Mouse (Mus musculus): Measurements from ENCODE around the gene Tmpo. TPM values are rescaled to one million over a fixed set of nuclear protein-coding genes. Genes with fewer than 3 reads are reported as not detected.

Tmpo gene
- polyA plus RNA-seq, 2 experiments, result 111 to 116 TPM

DNA sequence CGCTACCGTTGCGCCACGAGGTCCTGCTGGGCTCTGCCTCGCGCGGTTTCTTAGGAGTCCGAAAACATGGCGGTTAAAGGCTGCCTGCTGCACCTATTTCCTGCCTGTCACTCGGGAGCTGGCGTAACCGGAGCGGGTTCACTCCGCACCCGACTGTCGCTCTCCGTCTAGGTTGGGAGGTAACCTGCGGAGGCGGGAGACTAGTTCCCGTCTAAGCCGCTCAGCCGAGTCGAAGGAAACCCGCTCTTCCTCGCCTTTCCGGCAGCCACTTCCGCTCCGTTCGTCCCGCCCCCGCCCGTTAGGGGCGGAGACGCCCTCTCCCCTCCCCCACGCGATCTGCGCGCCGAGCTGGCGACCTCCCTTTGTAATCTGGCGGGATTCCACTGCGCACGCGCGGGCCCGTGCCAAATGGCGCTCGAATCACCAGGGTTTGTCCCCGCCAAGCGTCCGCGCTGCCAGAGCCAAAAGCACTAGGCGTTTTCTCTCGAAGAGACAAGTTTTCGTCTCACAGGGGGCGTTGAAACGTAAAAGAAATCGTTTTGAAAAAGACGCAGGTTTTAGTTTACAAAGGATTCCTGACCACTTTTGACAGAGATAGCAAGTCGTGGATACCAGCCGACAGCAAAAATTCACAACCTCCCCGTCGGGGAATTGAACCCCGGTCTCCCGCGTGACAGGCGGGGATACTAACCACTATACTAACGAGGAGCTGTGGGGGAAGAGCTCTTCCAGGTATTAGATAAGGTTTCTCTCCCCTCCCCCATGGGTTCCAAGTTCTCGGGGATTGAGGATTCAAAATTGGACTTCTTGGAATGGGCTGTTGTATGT, 560 bp upstream of the Tmpo start:
- H3K9ac ChIP-seq (replicated peaks), result peak overlapping the region; percentile 87
- under 1% methylated on average over 68 of the region's 69 CpGs for WGBS (ENCODE audit: insufficient replicate concordance)
- peak overlapping the region; percentile 86 for H3K4me2 ChIP-seq (ENCODE audit: low read depth)
- DNase-seq (ENCODE audit: low read depth in 3 of 3, low spot score in 3 of 3) (peak; percentile 92 to 94 (median 92)), ATAC-seq (ENCODE audit: insufficient read depth) (peak; percentile 89)
- no peaks in the 10 kb centered on the region for H3K36me3 ChIP-seq (replicated peaks; ENCODE audit: control insufficient read depth, insufficient read depth, low read depth)
- peak overlapping the region; percentile 94 for H3K27ac ChIP-seq
- TF ChIP-seq CTCF (IDR thresholded peaks at IDR 0.05; ENCODE audit: low read depth), result 0 out of 2 replicates have a peak, but pooled peaks have one; percentile 6
- peak; percentile 52 for TF ChIP-seq EP300 (IDR thresholded peaks at IDR 0.05; ENCODE audit: low read depth)
- H3K27me3 ChIP-seq (ENCODE audit: control insufficient read depth, insufficient read depth, low read length), result no peaks in the 10 kb centered on the region
- H3K4me1 ChIP-seq (replicated peaks; ENCODE audit: control insufficient read depth in 2 of 2, insufficient read depth in 2 of 2, low read length in 1 of 2), result peaks cover 13 to 22% of the 10 kb centered on the region in 2 experiments
- H3K9me3 ChIP-seq (ENCODE audit: control insufficient read depth, low read length), result no peaks in the 10 kb centered on the region
- H3K4me3 ChIP-seq (ENCODE audit: insufficient read depth in 1 of 2, low read depth in 2 of 2, low read length in 2 of 2), result peak overlapping the region; percentile 60 to 82

DNA sequence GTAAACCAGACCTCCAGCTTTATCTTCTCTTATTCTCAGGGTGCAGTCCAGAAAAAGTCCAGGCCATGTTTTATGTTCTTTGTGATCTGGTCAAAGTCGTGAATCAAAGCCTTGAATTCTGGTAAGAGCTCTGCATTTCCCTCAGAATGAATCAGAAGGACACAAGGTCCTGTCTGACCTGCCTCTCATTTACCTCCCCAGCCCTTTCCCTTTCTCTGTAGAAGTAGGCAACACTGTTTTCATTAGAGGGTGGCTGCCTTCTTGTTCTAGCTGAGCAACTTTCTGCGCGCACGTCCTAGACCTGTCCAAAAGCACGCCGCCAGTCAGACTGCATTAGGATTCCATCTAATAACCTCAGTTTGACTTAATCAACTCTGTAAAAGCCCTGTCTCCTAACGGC, 814 bp downstream of the Tmpo start:
- Histone ChIP-seq H3K4me3 (ENCODE audit: insufficient read depth in 1 of 2, low read depth in 2 of 2, low read length in 2 of 2) (peak overlapping the region; percentile 56 to 60), H3K27ac (peak overlapping the region; percentile 94), H3K9me3 (ENCODE audit: control insufficient read depth, low read length) (no peaks in the 10 kb centered on the region), H3K4me2 (ENCODE audit: low read depth) (peak overlapping the region; percentile 86), H3K36me3 (replicated peaks; ENCODE audit: control insufficient read depth, insufficient read depth, low read depth) (no peaks in the 10 kb centered on the region), H3K9ac (replicated peaks) (peak overlapping the region; percentile 75), H3K27me3 (ENCODE audit: control insufficient read depth, insufficient read depth, low read length) (no peaks in the 10 kb centered on the region), H3K4me1 (replicated peaks; ENCODE audit: control insufficient read depth in 2 of 2, insufficient read depth in 2 of 2, low read length in 1 of 2) (peaks cover 13 to 25% of the 10 kb centered on the region in 2 experiments)
- TF ChIP-seq EP300 (IDR thresholded peaks at IDR 0.05; ENCODE audit: low read depth) (no peak), CTCF (IDR thresholded peaks at IDR 0.05; ENCODE audit: low read depth) (no peak)
- ATAC-seq (ENCODE audit: insufficient read depth) (no peak), DNase-seq (ENCODE audit: low read depth in 3 of 3, low spot score in 3 of 3) (no peak)
- WGBS (ENCODE audit: insufficient replicate concordance), result 51% methylated on average over 7 of the region's 7 CpGs

DNA sequence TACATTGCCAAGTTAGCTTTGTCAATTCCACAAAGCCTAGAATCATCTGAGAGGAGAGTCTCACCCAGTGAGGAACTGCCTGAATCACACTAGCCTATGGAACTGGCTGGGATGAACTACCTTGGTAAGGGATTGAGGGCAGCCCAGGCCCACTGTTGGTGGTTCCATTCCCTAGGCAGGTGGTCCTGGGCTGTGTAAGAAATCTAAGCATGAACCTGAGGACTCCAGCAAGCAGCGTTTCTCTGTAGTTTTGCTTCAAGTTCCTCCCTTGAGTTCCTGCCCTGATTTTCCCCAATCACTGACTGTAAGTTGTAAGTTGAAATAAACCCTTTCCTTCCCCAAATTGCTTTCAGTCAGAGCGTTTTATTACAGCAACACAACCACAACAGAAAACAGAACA, 1.3 kb downstream of the Tmpo start:
- no peaks in the 10 kb centered on the region for H3K36me3 ChIP-seq (replicated peaks; ENCODE audit: control insufficient read depth, insufficient read depth, low read depth)
- peak overlapping the region; percentile 75 for H3K9ac ChIP-seq (replicated peaks)
- H3K4me2 ChIP-seq (ENCODE audit: low read depth), result peak overlapping the region; percentile 86
- DNase-seq (ENCODE audit: low read depth in 3 of 3, low spot score in 3 of 3) (no peak), ATAC-seq (ENCODE audit: insufficient read depth) (no peak)
- H3K27ac ChIP-seq, result peak overlapping the region; percentile 94
- WGBS (ENCODE audit: insufficient replicate concordance), result 51% methylated on average over 2 of the region's 2 CpGs
- H3K4me1 ChIP-seq (replicated peaks; ENCODE audit: control insufficient read depth in 2 of 2, insufficient read depth in 2 of 2, low read length in 1 of 2), result peaks cover 13 to 25% of the 10 kb centered on the region in 2 experiments
- H3K27me3 ChIP-seq (ENCODE audit: control insufficient read depth, insufficient read depth, low read length), result no peaks in the 10 kb centered on the region
- no peaks in the 10 kb centered on the region for H3K9me3 ChIP-seq (ENCODE audit: control insufficient read depth, low read length)
- TF ChIP-seq EP300 (IDR thresholded peaks at IDR 0.05; ENCODE audit: low read depth), result no peak
- TF ChIP-seq CTCF (IDR thresholded peaks at IDR 0.05; ENCODE audit: low read depth), result no peak
- H3K4me3 ChIP-seq (ENCODE audit: insufficient read depth in 1 of 2, low read depth in 2 of 2, low read length in 2 of 2), result no peak overlapping the region

DNA sequence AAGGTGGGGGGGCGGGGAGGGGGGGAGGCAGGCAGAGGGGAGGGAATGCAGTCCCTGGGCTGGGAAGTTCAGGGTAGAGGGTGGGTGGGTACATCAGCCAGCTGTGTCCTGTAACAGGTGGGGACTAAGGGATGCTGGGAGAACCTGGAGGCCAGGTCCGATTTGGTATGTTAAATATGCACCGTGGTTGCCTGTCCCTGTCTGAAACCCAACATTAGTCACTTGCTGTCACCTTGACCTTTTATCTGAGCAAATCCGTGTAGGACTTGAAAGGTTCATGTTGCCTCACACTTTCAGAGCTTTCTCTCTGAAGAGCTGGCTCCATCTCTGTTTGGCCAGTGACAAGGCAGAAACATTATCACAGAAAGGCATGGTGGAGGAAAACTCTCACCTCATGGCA, 3.9 kb downstream of the Tmpo start:
- Histone ChIP-seq H3K9ac (replicated peaks) (no peak overlapping the region), H3K36me3 (replicated peaks; ENCODE audit: control insufficient read depth, insufficient read depth, low read depth) (no peaks in the 10 kb centered on the region), H3K9me3 (ENCODE audit: control insufficient read depth, low read length) (no peaks in the 10 kb centered on the region), H3K4me2 (ENCODE audit: low read depth) (peak overlapping the region; percentile 3; the same call in 1 of the 2 replicates), H3K4me3 (ENCODE audit: insufficient read depth in 1 of 2, low read depth in 2 of 2, low read length in 2 of 2) (no peak overlapping the region), H3K27ac (no peak overlapping the region; the same call in 1 of the 2 replicates), H3K27me3 (ENCODE audit: control insufficient read depth, insufficient read depth, low read length) (no peaks in the 10 kb centered on the region), H3K4me1 (replicated peaks; ENCODE audit: control insufficient read depth in 2 of 2, insufficient read depth in 2 of 2, low read length in 1 of 2) (peaks cover 11 to 24% of the 10 kb centered on the region in 2 experiments)
- DNase-seq (ENCODE audit: low read depth in 3 of 3, low spot score in 3 of 3) (no peak), ATAC-seq (ENCODE audit: insufficient read depth) (no peak)
- 51% methylated on average over 4 of the region's 4 CpGs for WGBS (ENCODE audit: insufficient replicate concordance)
- TF ChIP-seq CTCF (IDR thresholded peaks at IDR 0.05; ENCODE audit: low read depth) (no peak), EP300 (IDR thresholded peaks at IDR 0.05; ENCODE audit: low read depth) (no peak)

DNA sequence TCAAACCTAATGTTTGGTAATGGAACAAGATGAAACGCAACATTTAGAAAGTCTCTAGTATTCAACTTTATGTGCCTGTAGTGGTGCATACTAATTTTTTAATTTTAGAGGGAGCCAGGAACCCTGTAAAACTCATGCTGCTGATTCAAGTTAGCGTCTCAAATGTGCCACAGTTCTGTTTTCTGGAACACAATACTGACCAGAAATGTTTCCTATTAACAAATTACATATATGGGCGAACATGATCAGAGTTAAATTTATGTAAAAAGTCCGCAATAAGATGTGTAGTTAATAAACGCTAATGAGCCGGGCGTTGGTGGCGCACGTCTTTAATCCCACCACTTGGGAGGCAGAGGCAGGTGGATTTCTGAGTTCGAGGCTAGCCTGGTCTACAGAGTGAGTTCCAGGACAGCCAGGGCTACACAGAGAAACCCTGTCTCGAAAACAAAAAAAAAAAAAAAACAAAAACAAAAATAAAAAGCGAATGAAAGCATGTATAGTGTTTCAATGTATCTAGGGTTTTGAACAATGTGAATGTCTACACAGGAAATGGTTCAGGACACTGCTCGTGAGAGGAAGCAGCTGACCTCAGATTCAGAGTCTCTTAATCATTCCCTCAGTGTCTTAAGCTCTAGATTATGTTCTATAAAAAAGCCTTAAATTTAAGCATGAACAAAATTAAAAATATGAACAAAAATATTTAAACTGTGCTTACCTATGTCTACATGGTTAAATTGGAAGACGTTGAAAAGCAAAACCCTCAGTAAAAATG, 8.6 kb downstream of the Tmpo start:
- Histone ChIP-seq H3K9ac (replicated peaks) (peak overlapping the region; percentile 98), H3K9me3 (ENCODE audit: control insufficient read depth, low read length) (no peaks in the 10 kb centered on the region), H3K4me3 (ENCODE audit: insufficient read depth in 1 of 2, low read depth in 2 of 2, low read length in 2 of 2) (peak overlapping the region; percentile 73 to 80; a peak in 3 of 4 replicates), H3K27me3 (ENCODE audit: control insufficient read depth, insufficient read depth, low read length) (no peaks in the 10 kb centered on the region), H3K4me1 (replicated peaks; ENCODE audit: control insufficient read depth in 2 of 2, insufficient read depth in 2 of 2, low read length in 1 of 2) (peaks cover 18 to 23% of the 10 kb centered on the region in 2 experiments), H3K36me3 (replicated peaks; ENCODE audit: control insufficient read depth, insufficient read depth, low read depth) (peaks cover 15% of the 10 kb centered on the region), H3K27ac (peak overlapping the region; percentile 99), H3K4me2 (ENCODE audit: low read depth) (peak overlapping the region; percentile 100)
- no peak for ATAC-seq (ENCODE audit: insufficient read depth)
- no peak for DNase-seq (ENCODE audit: low read depth in 3 of 3, low spot score in 3 of 3)
- WGBS (ENCODE audit: insufficient replicate concordance), result 66% methylated on average over 14 of the region's 14 CpGs
- no peak for TF ChIP-seq CTCF (IDR thresholded peaks at IDR 0.05; ENCODE audit: low read depth)
- TF ChIP-seq EP300 (IDR thresholded peaks at IDR 0.05; ENCODE audit: low read depth), result no peak
